Mouse (Mus musculus) intestine, postnatal 0 days (tissue): ENCODE measurements around the gene Sqor. TPM values are rescaled to one million over a fixed set of nuclear protein-coding genes. Genes with fewer than 3 reads are reported as not detected.

Experiments used
- ATAC-seq: fragments of 200-750 bp; cut with Nextera tagmentation; 2 replicates; pipeline ENCODE4 v1.8.0; 2017; ENCODE audit warnings: mild to moderate bottlenecking, moderate TSS enrichment, moderate library complexity
- H3K27ac ChIP-seq: fragments of 300-500 bp; sonication (generic); 2 replicates; pipeline ENCODE4 v1.5.1; 2014; ENCODE audit warnings: mild to moderate bottlenecking, low read depth, low read length, moderate library complexity
- H3K27me3 ChIP-seq: fragments of 300-500 bp; sonication (generic); replicated peaks from 2 replicates; pipeline ENCODE4 v1.6.1; 2014; ENCODE audit warnings: low read length, mixed read lengths; ENCODE audit not compliant: control insufficient read depth, insufficient read depth
- H3K36me3 ChIP-seq: fragments of 300-500 bp; sonication (generic); 2 replicates; pipeline ENCODE4 v1.6.1; 2014; ENCODE audit warnings: mild to moderate bottlenecking, moderate library complexity; ENCODE audit not compliant: control insufficient read depth, insufficient read depth
- H3K4me1 ChIP-seq: fragments of 300-500 bp; sonication (generic); replicated peaks from 2 replicates; pipeline ENCODE4 v1.6.1; 2014; ENCODE audit warnings: antibody characterized with exemption, low read length, mixed read lengths; ENCODE audit not compliant: control insufficient read depth, insufficient read depth
- H3K4me2 ChIP-seq: fragments of 300-500 bp; sonication (generic); replicated peaks from 2 replicates; pipeline ENCODE4 v1.6.1; 2014; ENCODE audit warnings: low read depth, mild to moderate bottlenecking, moderate library complexity
- H3K4me3 ChIP-seq: fragments of 300-500 bp; sonication (generic); 2 replicates; pipeline ENCODE4 v1.5.1; 2014; ENCODE audit warnings: low read depth, low read length
- H3K9ac ChIP-seq: fragments of 300-500 bp; sonication (generic); 2 replicates; pipeline ENCODE4 v1.6.1; 2014; ENCODE audit warnings: mild to moderate bottlenecking, low read depth, low read length
- H3K9me3 ChIP-seq: fragments of 300-500 bp; sonication (generic); 2 replicates; pipeline ENCODE4 v1.6.1; 2016; ENCODE audit warnings: mixed run types; ENCODE audit not compliant: control insufficient read depth
- CTCF ChIP-seq: sonication (generic); IDR thresholded peaks from 2 replicates; pipeline ENCODE4 v1.5.1; 2016; ENCODE audit warnings: low read depth, mild to moderate bottlenecking, control low read depth, antibody characterized with exemption, moderate library complexity
- WGBS: fragments of 180-500 bp; shearing (Covaris S2); extraction: QIAGEN DNeasy Blood & Tissue Kit; methylation state at CpG from one replicate; pipeline ENCODE4 v1.1.7; 2014; 5-methylcytosine and 5-hydroxymethylcytosine counted together
- polyA plus RNA-seq: library from polyadenylated mRNA; unstranded; fragments of >200 nt; fragmentation: Nextera tagmentation; extraction: Ambion mirVana; gene quantifications from 2 replicates; pipeline ENCODE4 v1.2.1, GENCODE M21; 2015

The Sqor gene
- polyA plus RNA-seq, 1 experiment from 2014 or later = 62.2 TPM

GRCm38 (mm10) chr2:122825406-122826236, 60.6 kb downstream of the Sqor start:
- H3K4me3 ChIP-seq = no peak overlapping the region
- H3K27ac ChIP-seq = no peak overlapping the region
- no peak overlapping the region for H3K9ac ChIP-seq
- 0 out of 2 replicates have a peak, but pooled peaks cover 2% of the 10 kb centered on the region for H3K4me1 ChIP-seq
- WGBS = 42% methylated on average over 19 of the region's 19 CpGs
- H3K36me3 ChIP-seq = no peaks in the 10 kb centered on the region
- ATAC-seq = no peak
- H3K4me2 ChIP-seq = peak overlapping the region; percentile 17; the same call in 1 of the 2 replicates
- H3K9me3 ChIP-seq = no peaks in the 10 kb centered on the region
- peak; percentile 87 for TF ChIP-seq CTCF
- H3K27me3 ChIP-seq = no peaks in the 10 kb centered on the region

- Histone ChIP-seq H3K4me2 (no peak overlapping the region), H3K4me1 (0 out of 2 replicates have a peak, but pooled peaks cover 2% of the 10 kb centered on the region), H3K27me3 (no peaks in the 10 kb centered on the region), H3K36me3 (no peaks in the 10 kb centered on the region), H3K4me3 (no peak overlapping the region), H3K9ac (no peak overlapping the region), H3K27ac (no peak overlapping the region), H3K9me3 (no peaks in the 10 kb centered on the region)
- no peak for ATAC-seq
- WGBS = 75% methylated on average over 3 of the region's 3 CpGs
- 0 out of 2 replicates have a peak, but pooled peaks have one; percentile 10 for TF ChIP-seq CTCF
Observed at GRCm38 (mm10) chr2:122826302-122826701, 61.3 kb downstream of the Sqor start.

GRCm38 (mm10) chr2:122854636-122855035, 89.6 kb downstream of the Sqor start:
- Histone ChIP-seq H3K9ac (no peak overlapping the region), H3K9me3 (no peaks in the 10 kb centered on the region), H3K36me3 (no peaks in the 10 kb centered on the region), H3K27ac (no peak overlapping the region), H3K4me1 (no peaks in the 10 kb centered on the region), H3K4me2 (no peak overlapping the region), H3K27me3 (no peaks in the 10 kb centered on the region), H3K4me3 (no peak overlapping the region)
- no peak for TF ChIP-seq CTCF
- WGBS = 66% methylated on average over 4 of the region's 4 CpGs
- no peak for ATAC-seq

- Histone ChIP-seq H3K27me3 (no peaks in the 10 kb centered on the region), H3K4me3 (no peak overlapping the region), H3K36me3 (no peaks in the 10 kb centered on the region), H3K27ac (no peak overlapping the region), H3K9me3 (no peaks in the 10 kb centered on the region), H3K4me1 (no peaks in the 10 kb centered on the region), H3K9ac (no peak overlapping the region), H3K4me2 (no peak overlapping the region)
- TF ChIP-seq CTCF = no peak
- WGBS = 87% methylated on average over 3 of the region's 3 CpGs
- no peak for ATAC-seq
Observed at GRCm38 (mm10) chr2:122855354-122855753, 90.3 kb downstream of the Sqor start.

Other genes with a start within 250 kb of the Sqor start
- gene Gatm, start 153.9 kb upstream of the Sqor start, polyA plus RNA-seq = 184 and 255 TPM in 2 replicates
- gene AA467197, start 128.3 kb upstream of the Sqor start, polyA plus RNA-seq = 31.7 and 38.4 TPM in 2 replicates
- gene Slc30a4, start 62.6 kb upstream of the Sqor start, polyA plus RNA-seq = 13.4 and 13.7 TPM in 2 replicates
- 34.6 and 38.3 TPM in 2 replicates for gene Bloc1s6, start 26.7 kb upstream of the Sqor start, polyA plus RNA-seq